In the genomic region with DNA sequence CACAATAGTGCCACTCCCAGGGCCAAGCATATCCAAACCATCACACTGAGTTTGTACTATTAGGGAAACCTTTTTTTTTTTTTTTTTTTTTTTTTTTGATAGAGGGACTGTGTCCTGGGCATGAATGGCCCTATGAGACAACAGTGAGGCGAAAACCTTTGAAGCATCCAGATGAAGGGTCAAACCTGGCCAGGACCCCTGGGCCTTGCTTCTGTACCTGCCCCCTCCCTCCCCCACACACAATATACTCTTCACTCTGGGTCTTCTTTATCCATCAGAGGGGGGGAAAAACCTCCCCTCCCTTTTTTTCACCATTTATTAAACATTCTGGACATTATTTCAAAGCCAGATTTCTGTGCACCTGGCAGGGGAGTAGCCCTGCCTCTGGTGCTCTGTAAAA, we compare ENCODE assay signal across 16 mouse cellular contexts.
DNase-seq lines count a peak whose midpoint lies in the region; ATAC-seq and TF ChIP-seq lines count a peak whose summit lies in the region.
"Had no signal": no experiment of that assay in that cellular context is flagged by ENCODE, and none has a peak within 500 bp of the region (broad histone marks: within the 10 kb centered on the region; RNA-seq: fewer than 3 reads in every experiment).

No protein-coding gene starts in this region.

- no peak overlapping the region for H3K4me2 ChIP-seq in hindbrain, embryonic 14.5 days (replicated peaks)
- H3K4me2 ChIP-seq in midbrain, embryonic 16.5 days (ENCODE audit: low read length), result no peak overlapping the region
- H3K4me2 ChIP-seq: liver, embryonic 15.5 days had no signal

- intact Hi-C loops in heart, postnatal 36 days (cut with DNase I), result loop anchor here (10.0 kb wide), 1 partner anchor 505 kb away; no protein-coding TSS in a partner anchor
- intact Hi-C loops in left cerebral cortex, adult 2 months (cut with DNase I), result no loop called here

- H3K36me3 ChIP-seq in heart, embryonic 10.5 days, result no peaks in the 10 kb centered on the region
- H3K36me3 ChIP-seq in forebrain, embryonic 10.5 days (replicated peaks), result no peaks in the 10 kb centered on the region
- no peaks in the 10 kb centered on the region for H3K36me3 ChIP-seq in hindbrain, embryonic 14.5 days (replicated peaks; ENCODE audit: control insufficient read depth, insufficient read depth)
- H3K36me3 ChIP-seq in midbrain, embryonic 16.5 days (ENCODE audit: control insufficient read depth, insufficient read depth, low read length), result no peaks in the 10 kb centered on the region
- H3K36me3 ChIP-seq: liver, embryonic 15.5 days had no signal

- no peak for ATAC-seq in hindbrain, embryonic 14.5 days (ENCODE audit: low FRiP score)
- 0 out of 2 replicates have a peak, but pooled peaks have one; percentile 13 for ATAC-seq in midbrain, embryonic 16.5 days

- peaks cover 7% of the 10 kb centered on the region for H3K4me1 ChIP-seq in heart, embryonic 10.5 days
- peaks cover 23% of the 10 kb centered on the region for H3K4me1 ChIP-seq in forebrain, embryonic 10.5 days
- H3K4me1 ChIP-seq in hindbrain, embryonic 14.5 days (replicated peaks; ENCODE audit: control insufficient read depth, insufficient read depth, low read length), result 0 out of 2 replicates have a peak, but pooled peaks cover 3% of the 10 kb centered on the region
- H3K4me1 ChIP-seq in midbrain, embryonic 16.5 days (ENCODE audit: control insufficient read depth, insufficient read depth, low read length), result peaks cover 3% of the 10 kb centered on the region
- H3K4me1 ChIP-seq: liver, embryonic 15.5 days had no signal

- peak; percentile 7 for DNase-seq in heart, embryonic 10.5 days (ENCODE audit: low spot score)
- no peak for DNase-seq in heart, postnatal 36 days
- no peak for DNase-seq in forebrain, embryonic 10.5 days (ENCODE audit: extremely low spot score, low spot score)
- DNase-seq in hindbrain, embryonic 14.5 days (ENCODE audit: low spot score), result no peak
- DNase-seq in adrenal gland, adult 8-10 months, result no peak
- no peak for DNase-seq in frontal cortex, adult 2 months (ENCODE audit: extremely low spot score in 1 of 2, low spot score in 1 of 2)
- no peak for DNase-seq in left cerebral cortex, adult 2 months (ENCODE audit: extremely low spot score in 1 of 2, low spot score in 2 of 2)
- DNase-seq: cerebellum, adult 18-20 months; gastrocnemius, adult 2 months; heart, postnatal 14 days; kidney, adult 2 months; lung, postnatal 14 days; right cerebral cortex, postnatal 14 days had no signal

- no peak overlapping the region for H3K4me3 ChIP-seq in heart, embryonic 10.5 days
- no peak overlapping the region for H3K4me3 ChIP-seq in forebrain, embryonic 10.5 days
- no peak overlapping the region for H3K4me3 ChIP-seq in hindbrain, embryonic 14.5 days (replicated peaks; ENCODE audit: low read length)
- no peak overlapping the region for H3K4me3 ChIP-seq in midbrain, embryonic 16.5 days (ENCODE audit: low read depth, low read length)
- no peak overlapping the region for H3K4me3 ChIP-seq in left cerebral cortex, adult 2 months
- H3K4me3 ChIP-seq: gastrocnemius, adult 2 months; liver, embryonic 15.5 days had no signal

- H3K9ac ChIP-seq in hindbrain, embryonic 14.5 days, result 0 out of 2 replicates have a peak overlapping the region, but pooled peaks have one; percentile 4
- no peak overlapping the region for H3K9ac ChIP-seq in midbrain, embryonic 16.5 days (ENCODE audit: low read depth, low read length)
- H3K9ac ChIP-seq: liver, embryonic 15.5 days had no signal

- no peak for TF ChIP-seq CTCF in left cerebral cortex, adult 2 months (IDR thresholded peaks at IDR 0.05)

- H3K27me3 ChIP-seq in heart, embryonic 10.5 days (ENCODE audit: insufficient read depth, poor library complexity, severe bottlenecking), result no peaks in the 10 kb centered on the region
- H3K27me3 ChIP-seq in forebrain, embryonic 10.5 days (ENCODE audit: poor library complexity, severe bottlenecking), result 0 out of 2 replicates have a peak, but pooled peaks cover 4% of the 10 kb centered on the region
- H3K27me3 ChIP-seq in hindbrain, embryonic 14.5 days (ENCODE audit: control insufficient read depth, insufficient read depth, low read length), result no peaks in the 10 kb centered on the region
- H3K27me3 ChIP-seq in midbrain, embryonic 16.5 days (ENCODE audit: control insufficient read depth, insufficient read depth, low read depth, low read length), result no peaks in the 10 kb centered on the region
- H3K27me3 ChIP-seq: CH12.LX; liver, embryonic 15.5 days had no signal

- no peak overlapping the region for H3K27ac ChIP-seq in heart, embryonic 10.5 days
- H3K27ac ChIP-seq in forebrain, embryonic 10.5 days, result peak overlapping the region; percentile 81
- H3K27ac ChIP-seq in hindbrain, embryonic 14.5 days, result peak overlapping the region; percentile 70
- peak overlapping the region; percentile 6; the same call in 1 of the 2 replicates for H3K27ac ChIP-seq in midbrain, embryonic 16.5 days (ENCODE audit: low read length)
- no peak overlapping the region for H3K27ac ChIP-seq in left cerebral cortex, adult 2 months
- H3K27ac ChIP-seq: gastrocnemius, adult 2 months; liver, embryonic 15.5 days had no signal

- 71% methylated on average over 1 of the region's 1 CpGs for WGBS in heart, embryonic 10.5 days
- 88% methylated on average over 1 of the region's 1 CpGs for WGBS in forebrain, embryonic 10.5 days
- WGBS in hindbrain, embryonic 14.5 days, result 33% methylated on average over 1 of the region's 1 CpGs
- 31% methylated on average over 1 of the region's 1 CpGs for WGBS in midbrain, embryonic 16.5 days

- H3K9me3 ChIP-seq in heart, embryonic 10.5 days, result no peaks in the 10 kb centered on the region
- H3K9me3 ChIP-seq in forebrain, embryonic 10.5 days, result no peaks in the 10 kb centered on the region
- H3K9me3 ChIP-seq in hindbrain, embryonic 14.5 days (ENCODE audit: control insufficient read depth, low read length), result no peaks in the 10 kb centered on the region
- no peaks in the 10 kb centered on the region for H3K9me3 ChIP-seq in midbrain, embryonic 16.5 days (replicated peaks; ENCODE audit: control insufficient read depth, low read length, poor library complexity, severe bottlenecking)
- H3K9me3 ChIP-seq: liver, embryonic 15.5 days had no signal

Comparison
In these comparisons a context has a peak if more than half of its experiments do, and no peak if none do; other contexts are left out.
1. H3K27ac ChIP-seq: peak in forebrain, embryonic 10.5 days (single experiment), hindbrain, embryonic 14.5 days (single experiment) and midbrain, embryonic 16.5 days (single experiment); none in heart, embryonic 10.5 days (single experiment) and left cerebral cortex, adult 2 months (single experiment).